Mouse (Mus musculus): Measurements from ENCODE around the gene Cilp2.

The Cilp2 gene

DNA sequence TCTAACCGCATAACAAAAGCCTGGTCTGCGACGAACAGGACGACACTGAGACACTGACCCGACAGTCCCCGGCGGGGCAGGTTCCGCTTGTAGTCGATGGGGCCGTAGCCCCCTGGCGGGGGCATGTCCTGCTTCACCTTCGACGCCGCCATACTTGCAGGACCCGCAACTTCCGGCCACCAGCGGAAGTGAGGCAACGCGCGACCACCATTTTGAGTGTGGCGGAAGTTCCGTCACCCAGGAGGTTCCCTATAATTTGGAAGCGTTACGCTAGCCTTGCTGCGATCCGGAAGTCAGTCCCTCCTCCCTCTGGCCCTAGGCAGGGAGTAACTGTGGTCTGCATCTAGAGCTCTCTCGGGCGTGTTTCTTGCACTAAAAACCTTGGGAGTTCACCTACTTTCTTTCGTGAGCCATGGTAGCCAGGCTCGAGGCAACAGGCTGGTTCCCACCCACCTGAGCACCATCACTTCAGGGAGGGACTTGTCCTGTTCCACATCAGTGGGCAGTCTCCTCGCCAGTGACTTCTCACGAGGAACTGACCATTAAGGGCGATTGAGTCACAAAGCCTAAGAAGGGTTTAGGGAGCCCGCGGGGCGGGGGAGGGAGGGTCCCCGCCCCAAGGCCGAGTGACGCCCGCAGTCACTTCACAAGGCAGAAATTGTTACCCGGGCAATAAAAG is 14.1 kb upstream of the Cilp2 start:
- peak; percentile 95 for DNase-seq

DNA sequence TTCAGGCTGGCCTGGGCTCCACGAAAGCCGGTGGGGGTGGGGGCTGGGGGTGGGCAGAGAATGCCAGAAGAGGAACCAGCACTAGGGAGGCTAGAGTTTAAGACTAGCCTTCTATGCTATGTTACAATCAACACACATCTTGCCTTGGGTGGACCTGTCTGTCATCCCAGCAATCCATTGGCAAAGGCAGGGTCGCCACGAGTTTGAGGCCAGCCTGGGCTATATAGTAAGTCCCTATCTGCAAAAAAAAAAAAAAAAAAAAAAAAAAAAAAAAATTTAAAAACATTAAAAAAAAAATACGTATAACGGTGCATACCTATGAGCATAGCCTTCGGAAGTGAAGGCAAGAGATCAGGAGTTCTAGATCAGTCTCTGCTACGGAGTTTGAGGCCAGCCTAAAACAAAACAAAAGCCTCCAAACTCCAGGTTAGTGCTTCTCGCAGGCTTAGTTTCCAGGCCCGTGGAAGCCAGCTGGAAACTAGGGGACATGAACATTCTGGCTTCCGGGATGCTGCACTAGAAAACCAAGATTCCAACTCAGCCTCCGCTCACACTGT is 13.5 kb upstream of the Cilp2 start:
- no peak for DNase-seq

DNA sequence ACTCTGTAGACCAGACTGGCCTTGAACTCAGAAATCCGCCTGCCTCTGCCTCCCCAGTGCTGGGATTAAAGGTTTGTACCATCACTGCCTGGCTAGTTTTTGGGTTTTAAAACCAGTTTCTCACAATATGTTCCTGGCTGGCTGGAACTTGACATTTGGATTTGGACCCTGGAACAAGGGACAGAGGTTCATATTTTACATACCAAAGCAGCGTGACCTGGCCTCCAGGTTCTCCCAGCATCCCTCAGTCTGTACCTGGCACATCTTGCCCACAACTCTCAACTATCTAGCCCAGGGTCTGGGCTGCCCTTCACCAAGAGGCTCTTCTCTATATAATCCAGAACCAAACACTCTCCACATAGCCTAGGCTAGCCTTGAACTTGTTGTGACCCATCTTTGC is 12.4 kb upstream of the Cilp2 start:
- DNase-seq: no peak

DNA sequence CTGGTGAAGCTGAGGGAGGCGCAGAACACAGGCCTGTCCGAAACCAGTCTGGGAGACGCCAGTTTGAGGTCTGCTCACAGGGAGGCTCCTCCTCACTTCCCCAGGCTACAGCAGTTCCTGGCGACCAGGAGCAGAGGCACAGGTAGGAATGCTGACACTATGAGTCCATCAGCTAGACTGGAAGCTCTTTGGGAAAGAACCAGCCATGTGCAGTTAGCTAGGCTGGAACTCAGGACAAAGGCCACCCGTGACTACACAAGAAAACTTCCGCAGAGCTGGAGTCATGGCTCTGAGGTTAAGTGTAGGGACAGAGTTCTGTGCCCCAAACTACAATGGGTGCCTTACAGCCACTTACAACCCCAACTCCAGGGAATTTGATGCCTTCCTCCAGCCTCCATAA is 10.4 kb upstream of the Cilp2 start:
- no peak for DNase-seq

DNA sequence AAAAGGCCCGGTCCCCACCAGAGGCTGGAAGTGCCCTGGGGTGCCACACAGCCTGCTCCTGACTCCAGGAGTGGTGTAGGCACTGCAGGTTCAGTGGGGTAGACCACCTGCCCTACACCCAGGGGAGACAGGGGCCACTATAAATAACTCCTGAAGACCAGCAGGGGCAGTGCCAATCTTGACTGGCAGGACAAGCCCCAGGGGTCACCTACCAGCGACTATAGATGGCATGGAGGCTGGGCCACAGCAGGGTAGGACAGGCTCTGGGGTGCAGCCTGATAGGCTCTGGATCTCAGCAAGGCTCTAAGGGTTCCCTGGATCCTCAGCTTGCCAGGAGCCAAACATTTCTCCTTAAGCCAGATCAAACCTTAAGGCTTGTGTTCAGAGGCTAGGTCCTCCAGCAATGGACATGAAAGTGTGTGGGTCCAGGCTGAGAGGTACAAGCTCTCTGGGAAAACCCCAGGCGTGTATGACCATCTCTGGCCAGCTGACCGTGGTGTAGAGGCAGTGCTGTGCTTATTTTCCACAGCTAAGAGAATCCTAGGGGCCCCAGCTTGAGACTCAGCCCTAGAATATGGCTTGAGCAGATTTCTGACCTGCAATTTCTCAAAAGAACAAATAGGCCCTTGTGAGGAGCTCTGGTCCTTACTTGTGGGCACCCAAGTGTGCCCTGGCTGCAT is 8.4 kb upstream of the Cilp2 start:
- DNase-seq: no peak

DNA sequence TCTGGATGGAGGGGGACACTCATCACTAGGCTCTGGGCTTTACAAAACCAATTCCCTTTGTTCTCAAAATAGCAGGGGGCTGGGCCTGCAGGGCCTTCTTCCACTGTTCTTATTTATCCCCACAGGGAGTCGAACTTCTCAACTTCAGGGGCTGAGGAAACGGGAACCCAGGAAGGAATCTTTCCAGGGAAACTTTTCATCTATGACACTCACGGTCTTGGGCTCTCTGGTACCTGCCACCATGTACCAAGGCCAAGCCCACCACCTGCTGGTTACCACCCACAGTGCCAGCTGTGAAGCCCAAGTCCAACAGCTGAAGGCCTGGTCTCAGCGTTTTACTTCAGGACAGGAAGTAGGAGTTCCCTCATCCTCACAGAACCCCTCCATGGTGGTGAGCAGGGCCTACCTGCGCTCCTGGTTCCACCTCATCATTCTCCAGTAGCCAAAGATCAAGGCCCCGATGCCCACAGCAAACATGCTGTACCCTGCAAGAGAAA is 7.4 kb upstream of the Cilp2 start:
- no peak for DNase-seq

DNA sequence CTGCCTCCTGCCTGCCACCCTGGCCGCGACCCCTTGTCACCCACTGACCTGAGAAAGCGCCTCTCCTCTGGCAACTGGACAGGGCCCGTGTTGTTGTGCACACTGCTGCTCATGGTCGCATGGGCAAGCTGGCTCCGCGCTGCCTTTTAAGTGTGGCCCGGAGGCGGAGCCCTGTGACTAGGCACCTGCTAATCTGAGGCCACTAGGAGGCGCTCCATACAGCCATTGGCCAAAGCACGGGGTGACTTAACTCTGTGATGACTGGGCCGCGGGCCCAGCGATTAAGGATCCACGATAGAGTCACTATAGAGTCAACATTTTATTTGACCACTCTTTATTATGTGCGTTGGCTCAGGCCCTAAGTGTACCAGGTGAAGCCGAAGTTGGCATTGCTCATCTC is 6.4 kb upstream of the Cilp2 start:
- DNase-seq: peak; percentile 59

DNA sequence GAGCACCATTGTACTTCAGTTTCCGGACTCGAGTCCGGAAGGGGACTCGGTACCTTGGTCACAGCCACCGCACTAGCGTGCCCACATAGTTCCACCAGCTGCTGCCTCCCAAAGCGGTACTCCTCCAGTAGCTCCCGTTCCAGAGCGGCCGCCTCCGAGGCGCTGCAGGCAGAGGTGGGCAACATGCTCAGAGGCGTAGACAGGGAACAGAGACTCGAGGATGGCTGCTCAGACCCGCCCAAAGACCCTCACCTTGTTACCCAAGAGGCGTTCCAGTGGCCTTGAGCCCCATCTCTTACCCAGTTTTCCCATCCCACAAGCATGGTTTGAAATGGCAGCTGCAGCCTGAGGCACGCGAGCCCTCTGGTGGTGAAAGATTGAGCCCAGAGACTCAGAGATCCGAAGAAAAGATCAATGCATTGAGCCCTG is 3.3 kb upstream of the Cilp2 start:
- peak; percentile 66 for DNase-seq

DNA sequence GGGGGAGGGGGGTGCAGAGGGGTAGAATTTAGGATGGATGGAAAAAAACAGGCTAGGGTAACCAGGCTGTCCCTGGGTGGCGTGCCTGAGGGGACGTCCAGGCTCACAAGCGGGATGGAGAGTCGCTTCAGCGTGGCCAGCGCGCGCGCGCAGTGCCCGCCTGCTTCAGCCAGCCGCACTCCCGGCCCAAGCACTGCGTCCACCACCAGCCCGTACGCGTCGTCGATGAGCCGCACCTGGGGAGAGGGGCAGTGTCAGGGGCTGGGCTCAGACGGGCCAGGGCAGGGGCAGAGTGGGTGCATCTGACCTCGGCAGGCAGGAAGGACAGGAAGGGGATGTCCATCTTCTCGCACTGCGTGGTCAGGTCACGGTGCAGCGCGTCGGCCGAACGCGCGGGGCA is 1.4 kb upstream of the Cilp2 start:
- no peak for DNase-seq

DNA sequence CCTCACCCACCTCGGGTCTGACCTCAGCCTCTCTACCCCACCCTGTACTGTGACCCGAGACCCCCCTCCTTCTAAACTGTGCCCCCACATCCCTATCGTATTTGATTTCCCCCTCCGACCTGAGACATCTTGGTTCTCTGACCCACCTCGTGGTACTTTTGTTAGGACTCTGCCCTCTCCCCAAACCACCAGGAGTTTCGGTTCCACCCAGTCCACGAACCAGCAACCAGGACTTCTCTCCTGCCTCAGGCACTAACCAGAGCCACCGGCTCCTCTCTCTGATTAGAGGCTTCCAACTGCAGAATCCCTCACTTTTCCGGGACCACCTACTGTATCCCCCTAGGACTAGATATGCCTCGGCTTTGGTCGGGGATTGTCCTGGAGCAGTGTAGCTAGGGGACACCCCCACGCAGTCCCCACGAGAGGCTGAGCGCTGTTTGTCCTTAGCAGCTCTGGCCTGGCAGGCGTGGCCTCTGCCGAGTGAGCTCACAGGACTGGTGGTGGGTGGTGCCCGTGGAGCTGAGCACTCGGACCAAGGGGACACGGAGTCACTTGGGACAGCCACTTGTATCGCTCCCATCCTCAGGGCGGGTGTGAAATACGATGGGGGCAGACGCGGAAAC is 868 bp upstream of the Cilp2 start:
- no peak for DNase-seq

DNA sequence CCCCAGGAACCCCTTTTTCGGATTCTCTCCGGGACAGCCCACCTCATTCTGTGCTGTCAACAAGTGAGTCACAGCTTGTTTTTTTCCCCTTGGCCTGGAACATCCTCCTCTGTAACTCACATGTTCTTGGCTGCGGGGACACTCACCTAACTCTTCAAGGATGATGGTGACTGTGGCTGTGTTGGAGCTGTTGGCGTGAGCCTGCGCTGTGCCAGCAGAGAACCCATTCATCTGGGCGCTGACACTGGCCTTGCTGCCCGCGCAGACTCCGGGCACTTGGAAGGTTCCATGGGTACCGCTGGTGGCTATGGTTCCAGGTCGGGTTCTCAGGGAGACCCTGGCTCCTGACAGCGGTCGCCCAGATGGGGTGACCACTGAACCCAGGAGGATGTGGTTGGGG is 3.3 kb downstream of the Cilp2 start:
- DNase-seq: no peak

DNA sequence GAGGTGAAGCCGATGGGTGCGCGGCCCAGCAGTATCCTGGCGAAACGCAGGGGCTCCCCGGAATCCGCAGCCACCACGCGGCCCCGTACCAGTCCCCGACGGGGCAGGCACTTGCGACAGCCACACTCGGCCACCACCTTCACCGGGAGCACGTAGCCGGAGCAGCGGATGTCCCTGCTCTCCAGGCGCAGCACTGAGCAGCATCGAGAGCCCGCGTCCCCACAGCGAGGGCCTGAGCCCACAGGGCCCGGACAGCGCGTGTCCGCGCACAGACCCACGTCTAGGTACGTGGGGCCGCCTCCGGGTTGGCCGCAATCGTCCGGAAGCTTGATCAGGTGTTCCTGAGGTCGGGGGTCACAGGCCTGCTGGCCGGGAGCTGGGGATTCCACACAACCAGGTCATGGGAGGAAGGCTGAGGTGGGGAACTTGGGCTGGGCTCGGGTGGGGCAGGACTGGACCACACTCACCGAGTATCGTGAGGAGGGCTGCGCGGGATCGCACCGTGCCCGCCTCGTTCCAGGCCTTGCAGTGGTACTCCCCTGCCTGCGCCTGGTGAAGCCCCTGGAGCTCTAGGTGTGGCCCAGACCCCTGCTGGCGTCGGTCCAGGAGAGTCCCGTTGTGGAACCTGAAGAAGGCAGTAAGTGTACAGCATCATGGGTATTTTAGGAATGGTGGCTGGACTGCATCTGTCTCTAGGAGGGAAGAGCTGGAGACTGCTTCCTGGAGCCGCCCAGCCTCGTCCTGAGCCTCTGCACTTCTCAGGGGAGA is 4.5 kb downstream of the Cilp2 start:
- no peak for DNase-seq

DNA sequence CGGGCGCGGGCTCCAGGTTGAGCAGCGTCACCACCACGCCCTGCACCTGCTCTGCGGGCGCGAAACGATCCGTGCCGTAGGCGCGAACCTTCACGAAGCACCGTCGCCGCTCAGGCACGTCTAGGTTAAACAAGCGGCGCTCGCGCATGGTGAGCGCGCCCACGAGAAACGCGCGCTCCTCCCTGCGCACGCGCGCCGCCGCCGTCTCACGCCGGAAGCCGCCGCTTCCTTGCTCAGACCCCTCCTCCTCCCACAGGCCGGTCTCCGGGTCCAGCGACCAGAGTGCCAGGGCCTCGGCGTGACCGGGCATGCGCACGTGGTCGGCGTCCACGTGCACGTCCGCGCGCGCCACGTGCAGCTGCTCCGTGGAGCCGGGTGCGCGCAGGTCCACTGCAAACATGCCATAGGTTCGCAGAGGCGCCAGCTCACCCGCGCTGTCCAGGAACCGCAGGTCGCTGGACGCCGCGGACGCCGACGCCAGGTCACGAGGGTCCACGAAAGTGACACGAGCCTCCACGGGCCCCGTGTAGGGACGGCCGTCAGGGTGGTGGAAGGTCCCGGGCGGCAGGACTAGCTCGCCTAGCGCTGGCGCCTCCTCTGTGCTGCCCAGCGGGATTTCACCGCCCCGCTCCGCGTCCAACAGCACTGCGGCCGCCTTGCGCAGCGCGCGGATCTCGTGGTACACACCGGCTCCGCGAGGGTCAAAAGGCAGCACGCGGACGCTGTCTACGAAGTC is 5.3 kb downstream of the Cilp2 start:
- peak; percentile 50 for DNase-seq

DNA sequence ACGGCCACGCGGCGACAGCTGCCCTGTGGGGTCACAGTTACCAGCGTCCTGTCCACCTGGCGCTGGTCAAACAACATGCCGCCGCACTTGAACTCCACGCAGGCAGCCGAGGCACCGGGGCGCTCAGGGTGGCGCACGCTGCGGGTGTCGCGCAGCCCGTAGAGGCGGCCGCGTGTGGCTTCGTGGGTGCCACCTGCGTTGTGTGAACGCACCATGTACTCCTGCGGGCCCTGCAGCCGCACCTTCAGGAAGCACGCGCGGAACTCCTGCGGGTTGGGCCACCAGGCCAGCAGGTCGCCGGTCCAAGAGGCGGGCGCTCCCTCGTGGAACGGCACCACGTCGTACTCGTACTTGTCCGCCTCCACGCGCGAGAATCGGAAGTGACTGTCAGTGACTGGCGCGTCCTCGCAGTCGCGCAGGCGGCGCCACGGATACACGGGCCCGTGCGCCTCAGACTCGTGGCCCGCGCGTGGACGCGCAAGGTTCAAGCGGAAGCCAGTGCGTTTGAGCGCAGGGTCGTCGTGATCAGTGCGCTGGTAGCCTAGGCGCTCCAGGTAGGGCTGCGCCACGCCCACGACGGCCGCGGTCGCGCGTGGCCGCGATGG is 6.1 kb downstream of the Cilp2 start:
- DNase-seq: no peak

DNA sequence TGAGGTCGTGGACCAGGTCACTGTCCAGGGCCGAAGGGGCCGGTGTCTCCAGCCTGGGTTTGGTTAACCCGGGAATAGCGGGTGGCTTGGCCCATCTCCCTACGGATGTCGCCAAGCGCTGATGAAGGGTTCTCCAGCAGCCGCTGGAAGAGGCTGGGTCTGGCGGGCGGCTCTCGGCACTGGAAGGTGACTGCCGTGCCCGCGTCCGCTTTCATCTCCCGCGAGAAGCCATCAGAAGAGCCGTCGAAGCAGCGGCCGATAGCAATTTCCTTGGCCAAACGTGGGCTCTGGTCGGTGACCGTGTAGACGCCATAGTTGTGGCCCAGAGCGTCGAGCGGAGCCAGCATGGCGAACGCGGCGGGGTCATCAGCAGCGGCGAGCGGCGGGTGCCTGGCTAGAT is 6.6 kb downstream of the Cilp2 start:
- no peak for DNase-seq

DNA sequence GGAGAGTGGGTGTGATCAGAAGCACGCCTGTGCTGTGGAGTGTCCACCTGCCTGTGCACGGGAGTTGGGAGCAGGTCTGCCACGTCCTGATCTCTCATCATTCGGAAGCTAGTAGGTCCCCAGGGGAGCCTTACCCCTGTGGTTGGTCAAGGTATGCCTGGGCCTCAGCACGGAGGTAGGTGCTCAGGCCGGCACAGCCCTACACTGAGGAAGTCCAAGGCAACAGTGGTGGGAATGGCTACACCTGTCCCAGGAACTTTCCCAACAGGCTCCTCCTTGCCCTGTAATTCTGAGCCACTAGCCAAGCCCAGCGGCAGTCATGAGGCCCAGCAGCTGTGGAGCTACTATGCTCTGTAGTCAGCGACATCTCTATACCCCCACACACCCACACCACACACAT is 7.8 kb downstream of the Cilp2 start:
- no peak for DNase-seq

DNA sequence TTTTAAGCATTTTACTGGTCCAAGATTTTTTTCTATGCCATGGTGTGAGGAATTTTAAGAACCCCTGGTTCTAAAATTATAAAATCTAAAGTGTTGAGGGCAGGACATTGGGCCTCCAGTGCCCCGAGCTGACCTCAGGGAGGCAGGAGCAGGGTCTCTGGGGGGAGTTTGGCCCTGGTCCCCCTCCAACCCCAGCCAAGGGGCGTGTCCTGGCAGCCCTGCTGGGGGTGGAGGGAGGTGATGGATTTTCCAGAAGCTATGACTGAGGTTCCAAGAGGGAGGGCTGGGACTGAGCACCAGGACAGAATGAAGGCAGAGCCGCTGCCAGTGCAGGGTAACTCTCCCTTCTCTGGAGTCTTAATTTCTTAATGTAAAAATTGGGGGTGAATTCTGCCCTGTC is 9.5 kb downstream of the Cilp2 start:
- DNase-seq: no peak

DNA sequence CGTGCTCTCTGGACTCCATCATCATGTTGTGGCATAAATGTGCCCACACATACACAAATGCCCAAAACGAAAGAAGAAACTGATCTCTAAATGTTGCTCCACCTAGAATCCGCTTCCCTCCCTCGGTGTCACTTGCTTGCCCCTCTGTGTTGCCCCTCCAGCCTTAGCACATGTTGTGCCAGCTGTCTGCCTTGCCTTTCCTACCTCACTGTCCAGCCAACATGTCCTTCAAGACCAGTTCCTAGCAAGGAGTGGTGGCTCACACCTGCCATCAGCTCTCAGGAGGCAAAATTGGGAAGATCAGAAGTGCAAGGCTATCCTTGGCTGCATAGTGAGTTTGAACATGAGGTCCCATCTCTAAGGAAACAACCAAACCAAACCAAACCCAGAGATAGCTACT is 10.1 kb downstream of the Cilp2 start:
- DNase-seq: no peak

DNA sequence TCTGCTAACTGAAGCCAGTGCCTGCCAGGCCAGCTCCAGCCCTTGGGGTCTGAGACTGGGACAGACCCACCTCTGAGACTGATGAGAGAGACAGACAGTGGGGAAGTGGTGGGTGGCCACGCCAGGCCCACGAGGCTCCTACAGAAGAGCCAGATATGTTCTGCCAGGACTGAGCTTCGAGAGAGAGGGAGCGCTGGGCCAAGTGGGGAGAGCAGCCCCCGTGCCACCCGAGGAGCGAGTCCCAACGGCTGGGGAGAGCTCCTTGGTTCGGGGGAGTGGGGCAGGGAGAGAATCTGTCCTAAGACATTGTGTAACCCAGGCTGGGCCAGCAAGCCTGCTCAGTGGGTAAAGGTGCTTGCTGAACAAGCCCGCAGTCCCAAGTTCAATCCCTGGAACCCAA is 10.5 kb downstream of the Cilp2 start:
- DNase-seq: no peak

DNA sequence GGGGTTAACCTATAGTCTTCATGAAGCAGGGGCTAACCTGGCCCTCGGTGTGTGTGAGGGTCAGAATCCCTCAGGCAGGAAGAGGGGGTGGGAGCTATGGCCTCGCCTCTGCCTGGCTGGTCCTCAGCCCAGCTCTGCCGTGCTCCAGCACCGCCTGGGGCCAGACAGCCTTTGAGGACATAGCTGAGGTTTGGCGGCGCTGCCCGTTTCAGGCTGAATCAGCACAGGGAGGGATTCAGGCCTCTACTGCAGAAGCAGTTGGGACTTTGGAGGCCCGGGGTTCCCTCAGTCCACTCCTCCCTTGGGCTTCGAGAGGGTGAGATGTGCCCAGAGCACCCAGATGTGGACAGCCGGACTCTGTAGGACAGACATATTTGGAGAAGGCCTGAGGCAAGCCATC is 11.4 kb downstream of the Cilp2 start:
- no peak for DNase-seq

DNA sequence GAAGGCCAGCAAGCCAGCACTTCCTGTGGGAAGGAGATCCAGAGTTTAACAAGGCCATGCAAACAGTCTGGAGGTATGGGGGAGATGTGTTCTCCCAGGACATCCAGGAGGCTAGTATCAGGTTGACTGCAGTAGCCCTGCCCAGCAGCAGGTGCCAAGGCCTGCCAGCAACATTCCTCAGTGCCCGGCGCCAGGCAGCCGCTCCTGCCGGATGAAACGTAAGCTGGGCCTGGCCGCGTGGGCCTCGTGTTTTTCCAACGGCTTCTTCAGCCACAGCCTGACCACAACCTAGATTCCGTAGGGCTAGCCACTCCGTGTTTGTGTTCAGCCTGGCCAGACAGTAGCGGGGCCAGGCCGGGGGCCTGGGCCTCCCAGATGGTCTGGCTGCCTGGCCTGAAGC is 12.8 kb downstream of the Cilp2 start:
- no peak for DNase-seq

DNA sequence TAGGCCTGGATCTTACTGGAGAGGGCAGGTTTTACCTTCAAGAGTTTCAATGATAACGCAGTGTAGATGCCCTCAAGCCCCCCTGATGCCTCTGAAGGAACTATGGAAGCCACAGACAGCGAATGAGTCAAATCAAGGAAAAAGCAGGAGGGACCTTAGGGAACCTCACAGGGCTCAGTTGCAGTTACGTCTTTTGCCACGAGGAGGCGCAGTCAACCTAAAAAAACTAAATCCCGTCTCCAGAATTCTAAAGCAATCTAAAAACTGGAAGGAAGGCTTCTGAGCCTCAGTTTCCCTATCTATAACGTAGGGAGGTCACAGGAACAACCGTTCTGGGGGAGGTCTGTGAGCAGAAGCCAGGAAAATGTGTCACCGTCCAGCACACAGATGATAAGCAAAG is 13.3 kb downstream of the Cilp2 start:
- DNase-seq: no peak
